Mouse (Mus musculus) small intestine, adult 2 months (tissue): ENCODE data around the gene Kif9.

ENCODE experiments used
- CTCF ChIP-seq: fragments of 200-500 bp; IDR thresholded peaks from 2 replicates; pipeline ENCODE4 v1.5.1; 2012; ENCODE audit warnings: low read depth, mild to moderate bottlenecking, control low read depth, inconsistent platforms, low read length, moderate library complexity, mixed read lengths; ENCODE audit not compliant: insufficient replicate concordance, insufficient read length; ENCODE audit errors: extremely low read depth
- POLR2A ChIP-seq: fragments of 200-500 bp; IDR thresholded peaks from 2 replicates; pipeline ENCODE4 v1.6.1; 2012; ENCODE audit warnings: low read depth, mild to moderate bottlenecking, control low read depth, inconsistent platforms, low read length, moderate library complexity

- TF ChIP-seq POLR2A: no peak
- no peak for TF ChIP-seq CTCF
Observed at GRCm38 (mm10) chr9:110436041-110436440, 40.7 kb upstream of the Kif9 start.
